Mouse (Mus musculus) embryo, embryonic 9.5 days (tissue): Measurements from ENCODE around the gene Fam71a.
"Not testable (repeated sequence)": the region's sequence is repeated elsewhere in the genome, so short reads cannot be mapped to it uniquely, and the experiment has no call there.

Experiments used
- DNase-seq: peaks from one replicate; pipeline ENCODE4 v3.0.0-alpha.2; 2017; ENCODE audit errors: extremely low spot score

The Fam71a gene

DNA sequence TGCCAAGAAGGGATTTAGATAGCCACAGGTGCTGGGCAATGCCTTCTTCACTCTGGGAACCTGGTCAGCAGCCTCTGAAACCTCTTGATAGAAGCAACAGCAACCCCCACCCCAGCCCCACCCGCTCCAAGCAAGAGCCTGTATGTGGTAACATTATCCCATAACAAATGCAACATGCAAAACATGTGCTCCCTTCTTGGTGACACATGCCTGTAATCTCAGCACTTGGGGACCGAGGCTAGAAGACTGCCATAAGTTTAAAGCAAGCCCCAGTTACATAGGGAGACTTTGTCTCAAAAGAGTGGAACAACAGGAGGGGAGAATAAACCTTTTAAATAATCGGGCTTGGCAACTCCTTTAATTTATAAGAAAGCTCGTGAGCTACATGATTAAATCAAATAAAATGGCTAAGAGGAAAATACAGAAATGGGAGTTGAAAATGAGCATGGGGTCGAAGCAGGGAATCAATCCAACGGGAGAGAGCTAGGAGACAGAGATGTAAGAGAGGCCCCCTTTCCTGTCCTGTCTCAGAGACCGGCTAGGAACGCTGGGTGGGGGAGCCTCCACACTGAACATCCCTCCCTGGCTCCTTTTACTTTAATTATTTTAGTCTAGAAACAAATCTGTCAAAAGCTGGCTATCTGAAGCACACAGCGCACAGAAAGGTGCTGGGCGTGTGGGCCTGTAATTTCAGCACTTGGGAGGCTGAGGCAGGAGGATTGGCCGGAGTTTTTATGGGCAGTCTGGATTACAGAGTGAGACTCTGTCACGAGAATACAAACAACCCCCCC, 17.0 kb upstream of the Fam71a start:
- no peak for DNase-seq

DNA sequence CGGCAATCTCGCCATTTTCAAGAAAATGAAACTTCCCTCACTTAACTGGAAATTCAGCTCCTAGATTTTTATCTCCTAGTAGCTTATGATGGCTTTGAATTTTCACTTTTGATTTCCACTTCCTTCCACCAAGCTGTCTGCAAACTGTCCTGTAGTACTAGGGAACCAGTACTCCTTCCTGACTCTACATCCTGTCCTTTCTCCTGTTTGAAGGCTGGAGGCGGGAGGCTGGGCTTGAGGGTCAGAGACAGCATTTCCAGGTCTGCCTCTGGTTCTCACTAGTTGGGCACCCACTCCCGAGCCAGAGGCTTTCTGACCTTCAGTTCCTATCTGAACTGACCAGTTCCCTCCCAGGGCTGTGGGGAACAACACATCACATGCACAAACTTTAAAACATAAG, 15.8 kb upstream of the Fam71a start:
- DNase-seq: no peak

- no peak for DNase-seq
Measured at GRCm38 (mm10) chr1:191179846-191180245, 15.2 kb upstream of the Fam71a start.

- peak; percentile 41 for DNase-seq
Measured at GRCm38 (mm10) chr1:191178511-191179188, 14.0 kb upstream of the Fam71a start.

- DNase-seq: no peak
Measured at GRCm38 (mm10) chr1:191176887-191177286, 12.3 kb upstream of the Fam71a start.

GRCm38 (mm10) chr1:191172487-191172886, 7.9 kb upstream of the Fam71a start:
- peak; percentile 34 for DNase-seq

DNA sequence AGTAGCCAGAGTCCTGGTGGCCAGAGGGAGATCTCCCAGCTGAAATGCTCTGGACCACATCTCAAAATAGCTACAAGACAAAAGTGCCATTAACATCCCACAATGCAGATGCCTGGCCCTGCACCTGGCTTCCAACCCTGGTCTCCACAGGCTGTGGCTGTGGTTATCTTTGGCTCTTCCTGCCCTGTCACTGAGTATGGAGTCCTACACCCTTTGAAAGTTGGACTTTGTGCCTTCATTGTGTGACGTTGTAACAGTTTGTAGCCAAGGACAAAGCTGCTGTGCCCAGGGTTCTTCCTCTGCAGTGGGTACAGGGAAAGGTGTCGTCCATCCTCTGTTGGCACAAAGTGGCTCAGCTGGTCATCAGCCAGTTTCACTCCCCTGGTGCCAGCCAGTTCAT, 5.8 kb upstream of the Fam71a start:
- DNase-seq: no peak

- no peak for DNase-seq
Measured at GRCm38 (mm10) chr1:191166189-191166588, 1.6 kb upstream of the Fam71a start.

DNA sequence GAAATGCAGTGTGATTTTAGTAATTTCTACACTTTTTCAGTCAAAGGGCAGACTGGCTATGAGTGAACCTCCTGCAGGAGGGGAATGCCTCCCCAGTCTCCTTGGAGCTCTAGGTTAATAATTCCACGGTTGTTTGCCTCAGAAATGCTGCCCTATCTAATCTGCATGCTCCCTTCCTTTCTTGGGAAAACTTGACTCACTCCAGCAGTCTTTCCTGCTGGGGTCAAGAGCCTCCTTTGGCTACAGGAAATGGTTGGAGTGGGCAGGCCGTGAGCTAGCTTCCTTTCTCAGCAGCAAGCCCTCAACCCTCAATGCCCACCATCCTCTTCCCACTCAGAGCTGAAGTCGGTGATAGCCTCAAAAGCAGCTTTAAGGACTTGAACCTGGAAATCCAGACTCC, 10.3 kb downstream of the Fam71a start:
- no peak for DNase-seq

DNA sequence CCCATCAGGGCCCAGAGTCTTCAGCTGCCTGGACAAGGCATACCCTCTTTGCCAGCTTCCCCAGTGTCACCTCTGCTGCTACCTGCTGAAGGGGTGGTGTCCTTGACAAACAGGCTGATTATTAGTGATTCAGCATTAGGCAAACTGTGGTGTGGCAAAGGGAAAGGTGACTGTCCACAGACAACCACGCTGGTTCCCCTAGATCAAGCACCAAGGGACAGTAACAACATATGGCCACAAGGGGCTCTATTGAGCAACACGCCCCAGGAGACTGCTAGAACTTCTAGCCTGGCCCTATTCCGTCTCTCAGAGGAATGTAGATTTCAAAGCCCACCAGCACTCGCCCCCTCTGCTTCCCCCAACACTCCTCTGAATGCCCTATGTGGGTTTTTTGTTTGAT, 11.6 kb downstream of the Fam71a start:
- peak; percentile 56 for DNase-seq

DNA sequence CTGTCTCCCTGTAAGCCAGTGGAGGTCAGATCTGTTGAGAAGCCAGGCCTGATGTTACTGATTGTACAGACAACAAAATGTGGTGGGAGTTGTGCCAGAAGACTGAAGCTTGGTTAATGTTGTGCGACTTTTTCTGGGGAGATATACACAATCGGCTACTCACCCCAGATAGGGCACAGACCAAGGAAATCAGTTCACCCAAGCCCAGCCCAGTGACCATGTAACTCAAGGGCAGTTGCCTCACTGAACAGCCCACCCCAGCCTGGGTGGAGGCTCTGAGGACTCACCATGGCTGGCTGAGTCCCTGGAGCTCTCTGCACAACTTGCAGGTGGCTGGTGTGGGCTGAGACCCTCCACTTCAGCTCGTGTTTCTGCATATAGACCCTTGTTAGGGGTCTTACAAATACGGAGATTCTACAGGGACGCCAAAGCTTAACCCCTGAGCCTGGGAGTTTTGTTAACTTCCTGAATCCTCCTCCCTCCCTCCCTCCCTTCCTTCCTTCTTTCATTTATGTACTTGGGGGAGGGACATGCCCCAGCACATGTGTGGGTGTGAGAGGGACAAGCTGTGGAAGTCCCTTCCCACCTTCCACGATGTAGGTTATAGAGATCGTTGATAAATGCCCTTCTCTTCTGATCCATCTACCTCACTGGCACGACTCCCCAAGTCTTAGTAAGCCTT, 13.6 kb downstream of the Fam71a start:
- no peak for DNase-seq

DNA sequence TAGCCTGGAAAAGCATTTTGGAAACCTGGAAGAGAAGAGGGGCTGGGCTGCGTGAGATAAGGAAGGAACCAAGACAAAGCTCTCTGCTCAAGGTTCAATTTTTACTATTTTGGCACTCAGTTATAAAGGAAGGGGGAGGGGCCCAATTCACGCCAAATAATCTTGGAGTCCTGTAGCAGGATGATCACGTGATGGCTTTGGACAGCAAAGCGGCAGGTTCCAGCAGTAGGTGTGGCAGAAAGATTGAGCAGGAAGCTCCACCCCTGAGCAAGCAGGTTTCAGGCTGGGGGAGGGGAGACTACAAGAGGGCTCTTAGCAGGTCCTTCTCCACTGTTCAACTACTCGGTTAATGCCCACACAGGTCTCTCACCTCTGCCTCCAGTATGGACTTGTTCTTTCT, 15.1 kb downstream of the Fam71a start:
- not testable (repeated sequence) for DNase-seq

DNA sequence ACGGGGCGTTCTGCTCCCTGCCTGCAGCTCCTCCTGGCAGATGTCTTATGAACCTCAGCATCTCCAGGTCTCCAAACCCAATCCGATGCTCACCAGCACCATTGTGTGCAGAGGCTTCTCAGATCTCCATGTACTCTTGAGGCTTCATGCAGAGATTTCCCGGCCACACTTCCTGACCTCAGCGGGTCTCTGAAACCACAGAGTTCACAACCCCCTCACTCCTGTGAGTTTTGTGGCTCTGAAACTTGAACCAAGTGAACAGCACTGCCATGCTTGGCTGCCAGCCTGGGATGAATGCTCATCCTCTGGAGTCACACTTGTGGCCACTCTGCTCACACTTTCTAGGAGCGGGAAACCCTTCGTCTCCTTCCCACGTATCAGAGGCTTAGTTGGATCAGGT, 23.6 kb downstream of the Fam71a start:
- DNase-seq: no peak

DNA sequence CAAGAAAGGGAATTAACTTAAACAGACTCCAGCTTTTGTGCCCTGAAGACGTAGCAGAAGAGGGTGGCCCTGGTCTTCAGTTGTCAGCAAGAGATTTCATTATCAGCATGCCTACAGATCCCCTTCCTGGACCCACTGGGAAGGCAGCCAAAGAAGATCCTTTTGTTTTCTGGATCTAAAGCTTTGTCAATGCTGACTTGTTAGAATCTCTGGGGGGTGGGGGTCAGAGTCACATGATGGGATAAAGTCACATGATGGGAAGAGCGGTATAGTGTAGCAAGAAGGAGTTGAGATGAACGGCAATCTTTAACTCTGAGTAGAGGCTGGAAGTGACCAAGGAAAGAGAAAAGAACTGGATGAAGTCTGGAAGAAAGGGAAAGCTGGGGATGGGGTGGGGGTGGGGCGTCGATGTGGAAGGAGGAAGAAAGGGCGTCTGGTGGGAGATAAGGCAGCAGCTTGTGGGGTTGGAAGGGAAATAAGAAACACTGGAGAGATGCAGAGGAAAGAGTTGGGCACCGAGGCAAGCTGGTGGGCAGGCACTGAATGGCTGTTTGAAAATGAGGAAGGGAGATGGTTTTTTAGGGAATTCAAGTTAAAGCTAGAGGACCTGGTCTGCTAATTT, 25.6 kb downstream of the Fam71a start:
- DNase-seq: no peak

GRCm38 (mm10) chr1:191138436-191138835, 26.2 kb downstream of the Fam71a start:
- no peak for DNase-seq

- DNase-seq: no peak
Measured at GRCm38 (mm10) chr1:191135406-191135805, 29.2 kb downstream of the Fam71a start.

- DNase-seq: no peak
Measured at GRCm38 (mm10) chr1:191132934-191133333, 31.7 kb downstream of the Fam71a start.

GRCm38 (mm10) chr1:191132240-191132639, 32.4 kb downstream of the Fam71a start:
- DNase-seq: no peak

- no peak for DNase-seq
Measured at GRCm38 (mm10) chr1:191131692-191132091, 32.9 kb downstream of the Fam71a start.

- peak; percentile 79 for DNase-seq
Measured at GRCm38 (mm10) chr1:191125811-191126638, 38.6 kb downstream of the Fam71a start.

DNA sequence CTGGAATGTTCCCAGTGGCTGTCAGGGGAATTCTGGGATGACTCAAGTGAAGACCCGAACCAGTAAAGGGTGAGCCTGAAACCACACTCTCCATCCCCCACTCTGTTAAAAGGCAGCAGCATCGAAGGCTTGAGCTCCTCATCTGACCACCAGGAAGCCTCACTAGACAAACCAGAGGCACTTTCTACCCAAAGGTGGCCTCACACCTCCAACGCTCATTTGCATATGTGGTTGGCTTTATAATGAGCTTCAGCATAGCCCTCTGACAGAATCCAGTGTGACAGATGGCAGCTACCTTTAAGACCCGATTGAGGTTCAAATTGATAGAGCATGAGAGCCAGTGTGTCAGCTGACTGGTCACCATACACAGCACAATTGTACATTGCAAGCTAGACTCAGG, 40.3 kb downstream of the Fam71a start:
- no peak for DNase-seq
